Mouse (Mus musculus) cerebellum, adult 11 months (tissue): ENCODE data around the gene Gopc.
"Not testable (repeated sequence)": the region's sequence is repeated elsewhere in the genome, so short reads cannot be mapped to it uniquely, and the experiment has no call there.

Experiments
- DNase-seq: peaks from one replicate; pipeline ENCODE4 v3.0.0; 2022

Gene Gopc

DNA sequence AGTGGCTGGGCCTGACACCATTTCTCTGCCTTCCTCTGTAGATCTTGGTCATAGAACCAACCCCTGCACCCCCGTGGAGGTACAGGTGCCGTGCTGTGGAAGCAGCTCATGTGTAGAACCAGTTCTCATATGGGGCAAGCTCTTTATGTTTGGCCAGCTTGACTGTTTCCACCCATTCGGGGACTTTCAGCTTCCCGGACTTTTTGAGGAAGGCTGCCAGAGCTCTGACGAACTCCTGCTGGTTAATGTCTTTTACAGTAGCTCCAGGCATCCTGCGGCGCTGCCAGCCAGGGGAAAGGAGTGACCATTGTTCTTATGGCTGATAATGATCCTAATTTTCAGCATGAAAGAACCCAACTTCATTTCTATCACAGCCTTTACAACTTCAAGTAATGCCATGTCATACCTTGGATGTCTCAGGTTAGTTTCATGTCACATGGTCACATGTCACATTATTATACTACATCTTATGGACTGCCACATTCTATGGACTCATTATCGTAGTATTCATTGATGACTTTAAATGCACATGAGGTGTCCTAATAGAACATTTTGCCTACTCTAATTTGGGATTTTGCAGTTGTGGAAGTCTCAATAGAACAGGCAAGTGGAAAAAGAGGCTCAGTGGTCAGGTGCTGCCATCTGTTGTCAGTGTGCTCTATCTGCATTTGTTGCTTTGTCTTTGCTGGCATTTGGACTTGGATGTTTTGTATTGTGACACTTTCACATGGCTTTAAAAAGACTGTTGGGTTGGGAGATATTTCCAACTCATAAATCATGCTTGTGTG, 3.1 kb upstream of the Gopc start:
- peak; percentile 40 for DNase-seq

DNA sequence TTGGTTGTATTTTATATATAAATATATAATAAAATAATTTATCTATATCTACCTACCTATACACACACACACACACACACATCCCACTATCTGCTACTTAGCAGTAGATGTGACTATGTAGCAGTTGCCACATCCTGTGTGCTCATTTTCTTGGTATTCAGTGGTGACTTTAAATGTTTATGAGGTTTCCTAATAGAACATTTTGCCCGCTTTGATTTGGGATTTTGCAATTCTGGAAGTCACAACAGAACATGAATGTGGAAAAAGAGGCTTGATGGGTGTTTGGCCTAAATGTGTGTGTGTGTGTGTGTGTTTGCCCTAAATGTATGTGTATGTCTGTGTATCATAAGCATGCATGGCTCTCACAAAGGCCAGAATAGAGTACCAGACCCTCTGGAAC, 1.6 kb upstream of the Gopc start:
- no peak for DNase-seq

DNA sequence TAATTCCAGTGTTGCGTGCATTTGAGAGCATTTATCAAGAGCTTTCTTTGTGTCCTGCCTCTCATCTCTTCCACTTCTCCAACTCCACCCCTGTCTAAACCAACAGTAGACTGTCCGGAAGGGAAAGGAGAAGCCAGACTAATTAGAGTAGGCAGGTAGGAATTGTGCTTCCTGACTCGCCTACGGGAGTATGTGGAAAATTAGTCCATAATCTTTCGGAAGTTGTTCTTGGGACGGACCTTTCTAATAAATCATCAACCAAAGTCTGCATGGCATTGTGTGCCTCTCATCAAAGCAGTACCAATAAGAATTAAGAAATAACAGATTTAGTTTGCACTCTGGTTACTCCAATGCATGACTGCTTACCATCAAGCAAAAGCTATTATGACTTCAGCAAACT, 1.1 kb upstream of the Gopc start:
- no peak for DNase-seq

- DNase-seq, result no peak
These were observed 563 bp downstream of the Gopc start for GRCm38 (mm10) chr10:52381321-52381801.

GRCm38 (mm10) chr10:52377813-52378212, 4.1 kb downstream of the Gopc start:
- DNase-seq, result no peak

DNA sequence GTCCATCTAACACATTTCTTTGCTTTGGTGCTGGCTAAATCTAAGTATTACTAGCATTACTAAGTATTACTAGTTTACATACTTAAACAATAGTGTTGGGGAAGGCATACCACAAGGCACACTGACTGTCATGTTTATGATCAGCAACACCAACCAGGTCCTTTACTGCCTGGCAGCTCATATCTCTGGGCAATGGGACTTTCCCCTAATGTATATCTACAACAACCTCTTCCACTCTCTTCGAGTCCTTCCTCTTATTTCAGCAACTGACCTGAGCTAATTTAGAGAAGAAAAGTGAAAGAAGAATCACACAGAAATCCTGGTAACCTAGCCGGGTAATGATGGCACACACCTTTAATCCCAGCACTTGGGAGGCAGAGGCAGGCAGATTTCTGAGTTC, 5.5 kb downstream of the Gopc start:
- no peak for DNase-seq

GRCm38 (mm10) chr10:52374651-52375050, 7.3 kb downstream of the Gopc start:
- no peak for DNase-seq

GRCm38 (mm10) chr10:52373834-52374233, 8.1 kb downstream of the Gopc start:
- DNase-seq, result no peak

DNA sequence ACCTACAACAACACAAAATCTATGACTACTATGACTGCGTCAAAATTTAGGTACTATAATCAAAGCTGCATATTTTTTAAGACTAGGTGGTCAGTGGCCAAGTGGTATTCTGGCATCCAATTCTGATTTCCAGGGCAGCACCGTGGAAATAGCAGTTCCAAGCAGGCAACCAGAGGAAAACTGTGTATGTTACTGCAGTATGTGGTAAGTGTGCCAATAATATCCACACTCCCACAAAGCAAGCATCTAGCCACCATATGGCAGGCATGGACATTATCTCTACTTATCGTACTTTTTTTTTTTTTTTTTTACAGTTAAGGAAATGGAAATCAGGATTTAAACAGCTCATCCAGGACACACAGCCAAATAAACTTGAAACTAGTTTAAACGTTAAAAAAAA, 13.5 kb downstream of the Gopc start:
- no peak for DNase-seq

GRCm38 (mm10) chr10:52360862-52361609, 20.9 kb downstream of the Gopc start:
- no peak for DNase-seq

- peak; percentile 39 for DNase-seq
These were observed 21.6 kb downstream of the Gopc start for GRCm38 (mm10) chr10:52360241-52360735.

DNA sequence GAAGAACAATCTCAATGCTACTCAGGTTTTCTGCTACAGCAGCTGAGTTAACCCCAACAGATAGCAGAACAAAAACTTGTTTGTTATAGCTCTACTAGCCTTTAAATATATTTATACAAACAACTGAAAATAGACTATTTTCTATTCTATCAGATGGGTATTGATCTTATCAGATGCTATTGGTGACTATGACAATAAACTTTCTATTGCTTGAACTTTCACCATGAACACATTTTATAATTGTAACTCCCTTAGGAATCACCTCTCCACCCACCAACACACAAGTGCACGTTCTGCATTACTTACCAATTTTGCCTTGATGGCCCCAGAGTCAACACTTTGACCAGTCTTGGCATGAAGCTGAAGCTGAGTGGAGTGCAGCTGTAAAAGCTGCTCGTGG, 23.5 kb downstream of the Gopc start, which contains the start of gene Gm26741:
Gene Gm26741, plus strand, starts transcription at position 301 of the 400 bp plus-strand sequence.
- DNase-seq, result no peak

DNA sequence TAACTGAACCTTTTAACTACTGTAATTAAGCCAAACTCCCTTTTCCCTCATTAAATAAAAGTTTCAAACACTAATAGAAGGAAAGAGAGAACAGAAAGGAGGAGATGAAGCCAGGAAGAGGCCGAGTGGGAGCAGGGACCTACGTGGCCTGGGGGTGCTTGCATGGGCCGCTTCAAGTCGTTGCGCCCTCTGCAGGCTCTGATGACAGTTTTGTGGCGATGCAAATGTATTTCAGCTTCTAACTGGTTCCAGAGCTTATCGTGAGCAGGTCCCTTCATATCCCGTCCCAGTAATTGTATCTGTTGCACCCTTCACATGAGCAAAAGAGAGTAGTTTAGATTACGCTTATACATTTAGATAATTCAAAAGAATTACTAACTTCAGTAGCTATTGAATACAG, 28.7 kb downstream of the Gopc start:
- DNase-seq, result no peak

DNA sequence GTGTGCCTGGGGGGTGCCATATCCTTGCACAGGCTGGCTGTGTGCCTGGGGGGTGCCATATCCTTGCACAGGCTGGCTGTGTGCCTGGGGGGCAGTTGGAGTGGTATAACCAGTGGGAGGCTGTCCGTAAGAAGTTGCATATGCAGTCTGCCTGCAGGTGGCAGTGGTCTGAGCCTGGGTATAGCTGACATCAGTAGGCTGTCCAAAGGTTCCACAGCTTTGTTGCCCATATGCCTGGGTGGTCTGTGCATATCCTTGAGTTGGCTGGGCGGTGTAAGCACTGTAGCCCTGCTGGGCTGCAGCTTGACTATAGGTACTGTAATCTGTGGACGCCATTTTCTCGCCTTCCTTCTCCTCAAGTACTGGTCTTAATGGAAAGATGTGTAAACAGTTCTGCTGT, 38.6 kb downstream of the Gopc start:
- not testable (repeated sequence) for DNase-seq

- peak; percentile 14 for DNase-seq
These were observed 50.9 kb downstream of the Gopc start for GRCm38 (mm10) chr10:52331007-52331406.

DNA sequence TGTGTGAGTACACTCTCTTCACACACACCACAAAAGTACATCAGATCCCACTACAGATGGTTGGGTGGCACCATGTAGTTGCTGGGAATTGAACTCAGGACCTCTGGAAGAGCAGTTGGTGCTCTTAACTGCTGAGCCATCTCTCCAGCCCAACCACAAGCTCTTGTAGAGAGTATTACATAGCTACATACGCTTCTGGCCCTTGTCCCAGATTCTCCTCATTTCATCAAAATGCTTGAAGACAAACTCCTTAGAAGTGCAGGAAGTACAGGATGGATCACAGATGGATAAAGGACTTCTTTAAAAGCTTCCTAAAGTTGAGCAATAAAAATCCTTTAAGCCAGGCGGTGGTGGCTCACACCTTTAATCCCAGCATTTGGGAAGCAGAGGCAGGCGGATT, 60.0 kb downstream of the Gopc start:
- no peak for DNase-seq

DNA sequence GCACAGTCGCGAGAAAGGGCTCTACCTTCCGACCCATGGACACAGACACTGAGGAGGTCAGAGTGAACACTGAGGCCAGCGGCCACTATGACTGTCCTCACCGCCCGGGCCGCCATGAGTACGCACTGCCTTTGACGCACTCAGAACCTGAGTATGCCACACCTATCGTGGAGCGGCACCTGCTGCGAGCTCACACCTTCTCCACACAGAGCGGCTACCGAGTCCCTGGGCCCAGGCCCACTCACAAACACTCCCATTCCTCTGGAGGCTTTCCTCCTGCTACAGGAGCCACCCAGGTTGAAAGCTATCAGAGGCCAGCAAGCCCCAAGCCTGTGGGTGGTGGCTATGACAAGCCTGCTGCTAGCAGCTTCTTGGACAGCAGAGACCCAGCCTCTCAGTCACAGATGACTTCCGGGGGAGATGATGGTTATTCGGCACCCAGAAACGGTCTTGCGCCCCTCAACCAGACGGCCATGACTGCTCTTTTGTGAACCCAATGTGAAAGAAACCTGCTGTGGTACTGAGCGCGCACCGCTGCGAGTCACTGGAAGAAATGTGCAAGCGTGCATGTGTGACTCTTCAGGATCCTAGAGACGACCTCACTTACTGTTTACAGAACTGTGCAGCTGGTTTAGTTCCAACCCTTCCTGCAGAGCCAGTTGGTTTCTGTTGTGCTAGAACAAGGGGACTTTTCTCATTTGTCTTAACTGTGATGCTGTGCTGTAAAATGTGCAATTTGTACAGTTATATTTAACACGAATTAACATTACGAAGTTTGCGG, 62.2 kb downstream of the Gopc start:
- no peak for DNase-seq

DNA sequence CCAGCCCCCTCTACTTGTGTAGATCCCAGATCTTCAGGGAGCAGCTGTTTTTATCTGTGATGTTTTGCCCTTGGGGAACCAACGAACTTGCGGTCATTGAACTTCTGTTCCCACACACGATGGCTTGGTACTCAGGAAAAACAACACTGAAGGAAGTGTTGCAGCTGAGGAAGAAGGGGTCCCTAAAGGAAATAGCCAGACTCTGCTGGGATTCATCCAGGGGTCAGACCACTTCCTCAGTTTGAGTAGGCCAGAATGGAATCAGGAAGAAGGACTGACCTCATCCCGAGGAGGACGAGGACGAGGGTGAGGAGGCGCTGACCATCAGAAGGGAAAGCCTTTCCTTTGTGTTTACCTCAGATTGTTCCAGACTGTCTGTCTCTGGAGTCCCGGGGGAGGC, 72.7 kb downstream of the Gopc start:
- DNase-seq, result no peak

GRCm38 (mm10) chr10:52304574-52304973, 77.3 kb downstream of the Gopc start:
- no peak for DNase-seq

- DNase-seq, result no peak
These were observed 79.7 kb downstream of the Gopc start for GRCm38 (mm10) chr10:52302271-52302670.

DNA sequence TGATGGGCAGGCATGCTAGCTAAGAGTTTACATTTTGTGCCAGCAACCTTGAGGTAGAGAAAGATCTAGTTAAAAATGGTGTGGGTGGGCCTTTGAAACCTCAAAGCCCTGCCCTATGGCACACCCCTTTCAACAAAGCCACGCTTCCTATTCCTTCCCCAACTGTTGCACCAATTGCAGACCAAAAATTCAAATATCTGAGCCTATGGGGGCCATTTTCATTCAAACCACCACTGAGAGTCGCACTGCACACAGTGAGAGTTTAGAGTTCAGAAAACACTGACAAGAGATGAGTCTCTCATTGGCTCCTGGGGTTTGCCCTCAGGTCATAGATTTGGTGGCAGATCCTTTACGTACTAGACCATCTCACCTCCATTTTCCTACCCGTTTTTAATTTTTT, 80.2 kb downstream of the Gopc start:
- DNase-seq, result no peak

- DNase-seq, result not testable (repeated sequence)
These were observed 83.4 kb downstream of the Gopc start for GRCm38 (mm10) chr10:52298568-52298967.

DNA sequence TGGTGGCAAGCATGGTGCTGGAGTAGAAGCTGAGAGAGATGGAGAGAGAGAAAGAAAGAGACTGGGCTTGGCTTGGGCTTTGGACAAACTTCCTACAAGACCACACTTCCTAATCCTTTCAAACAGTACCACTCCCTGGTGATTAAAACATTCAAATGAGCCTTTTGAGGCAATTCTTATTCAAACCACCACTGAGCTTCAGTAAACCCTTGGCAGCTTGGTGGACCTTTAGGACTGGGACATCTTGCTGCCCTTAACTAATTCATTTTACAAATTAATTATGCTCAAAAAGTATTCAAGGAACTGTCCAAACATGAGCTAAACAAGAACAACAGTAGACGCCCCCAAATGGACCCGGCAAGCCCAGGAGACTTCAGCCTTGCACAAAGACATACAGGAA, 86.0 kb downstream of the Gopc start:
- no peak for DNase-seq
